Mouse (Mus musculus): ENCODE data around the gene Adipor2.
A peak's percentile ranks its signal among the peaks of the same experiment; 100 is the strongest.

GRCm38 (mm10) chr6:119418392-119419251, 1.1 kb upstream of the Adipor2 start:
- no peak for TF ChIP-seq CTCF (IDR thresholded peaks at IDR 0.05; ENCODE audit: low read depth)
- TF ChIP-seq EP300 (IDR thresholded peaks at IDR 0.05; ENCODE audit: low read depth): peak; percentile 95
